Mouse (Mus musculus): ENCODE data around the gene Malrd1.

GRCm38 (mm10) chr2:16152623-16153022 is 626.3 kb downstream of the Malrd1 start:
- TF ChIP-seq CTCF (IDR thresholded peaks at IDR 0.05; ENCODE audit: low read depth) (no peak), EP300 (optimal IDR thresholded peaks at IDR 0.05) (no peak)
